Mouse (Mus musculus): ENCODE measurements around the gene Ush2a. TPM values are rescaled to one million over a fixed set of nuclear protein-coding genes. Genes with fewer than 3 reads are reported as not detected.

Ush2a gene
- polyA plus RNA-seq, 1 experiment = not detected

- no peaks in the 10 kb centered on the region for H3K36me3 ChIP-seq (ENCODE audit: control insufficient read depth, insufficient read depth)
- H3K4me2 ChIP-seq (ENCODE audit: low read depth) = no peak overlapping the region
- TF ChIP-seq SRF (IDR thresholded peaks at IDR 0.05; ENCODE audit: control insufficient read depth, insufficient read length, low read depth) (no peak), CEBPB (IDR thresholded peaks at IDR 0.05; ENCODE audit: insufficient read depth, poor library complexity, severe bottlenecking) (no peak), REST (IDR thresholded peaks at IDR 0.05; ENCODE audit: insufficient read depth, insufficient read length) (no peak), MYOD1 (IDR thresholded peaks at IDR 0.05; ENCODE audit: control insufficient read depth in 1 of 3, insufficient read length in 2 of 3, low read depth in 2 of 3) (no peak), POLR2A (IDR thresholded peaks at IDR 0.05; ENCODE audit: insufficient read length, low read depth) (no peak), USF1 (IDR thresholded peaks at IDR 0.05; ENCODE audit: low read depth) (no peak), MYOG (IDR thresholded peaks at IDR 0.05; ENCODE audit: control insufficient read depth in 1 of 3, insufficient read depth in 1 of 3, insufficient read length in 2 of 3, low read depth in 2 of 3) (no peak), TCF12 (IDR thresholded peaks at IDR 0.05; ENCODE audit: insufficient read depth, poor library complexity, severe bottlenecking) (no peak), POLR2AphosphoS2 (IDR thresholded peaks at IDR 0.05; ENCODE audit: insufficient read length, low read depth) (no peak), TCF3 (IDR thresholded peaks at IDR 0.05; ENCODE audit: insufficient read length, low read depth) (no peak), MAX (IDR thresholded peaks at IDR 0.05; ENCODE audit: low read depth) (no peak), E2F4 (IDR thresholded peaks at IDR 0.05; ENCODE audit: insufficient read depth) (no peak)
- no peaks in the 10 kb centered on the region for H3K79me2 ChIP-seq (ENCODE audit: control insufficient read depth, insufficient read depth)
- H3K27me3 ChIP-seq (ENCODE audit: control insufficient read depth, insufficient read depth, insufficient read length) = no peaks in the 10 kb centered on the region
- no peak overlapping the region for H3K4me3 ChIP-seq
- H3ac ChIP-seq (ENCODE audit: control insufficient read depth, insufficient read length) = no peak overlapping the region
Observed at GRCm38 (mm10) chr1:188656121-188656520, 394.3 kb downstream of the Ush2a start.

- H3K36me3 ChIP-seq (ENCODE audit: control insufficient read depth, insufficient read depth) = no peaks in the 10 kb centered on the region
- no peaks in the 10 kb centered on the region for H3K79me2 ChIP-seq (ENCODE audit: control insufficient read depth, insufficient read depth)
- H3K4me3 ChIP-seq = no peak overlapping the region
- H3K27me3 ChIP-seq (ENCODE audit: control insufficient read depth, insufficient read depth, insufficient read length) = no peaks in the 10 kb centered on the region
- no peak overlapping the region for H3K4me2 ChIP-seq (ENCODE audit: low read depth)
- TF ChIP-seq REST (IDR thresholded peaks at IDR 0.05; ENCODE audit: insufficient read depth, insufficient read length) (no peak), MAX (IDR thresholded peaks at IDR 0.05; ENCODE audit: low read depth) (no peak), E2F4 (IDR thresholded peaks at IDR 0.05; ENCODE audit: insufficient read depth) (no peak), MYOD1 (IDR thresholded peaks at IDR 0.05; ENCODE audit: control insufficient read depth in 1 of 3, insufficient read length in 2 of 3, low read depth in 2 of 3) (no peak), TCF12 (IDR thresholded peaks at IDR 0.05; ENCODE audit: insufficient read depth, poor library complexity, severe bottlenecking) (no peak)
- H3ac ChIP-seq (ENCODE audit: control insufficient read depth, insufficient read length) = no peak overlapping the region
Observed at GRCm38 (mm10) chr1:188659159-188659558, 397.3 kb downstream of the Ush2a start.

- Histone ChIP-seq H3ac (ENCODE audit: control insufficient read depth, insufficient read length) (no peak overlapping the region), H3K27me3 (ENCODE audit: control insufficient read depth, insufficient read depth, insufficient read length) (no peaks in the 10 kb centered on the region), H3K4me2 (ENCODE audit: low read depth) (no peak overlapping the region), H3K36me3 (ENCODE audit: control insufficient read depth, insufficient read depth) (no peaks in the 10 kb centered on the region), H3K79me2 (ENCODE audit: control insufficient read depth, insufficient read depth) (no peaks in the 10 kb centered on the region), H3K4me3 (no peak overlapping the region)
- TF ChIP-seq MAX (IDR thresholded peaks at IDR 0.05; ENCODE audit: low read depth) (no peak), MYOD1 (IDR thresholded peaks at IDR 0.05; ENCODE audit: control insufficient read depth in 1 of 3, insufficient read length in 2 of 3, low read depth in 2 of 3) (no peak), TCF3 (IDR thresholded peaks at IDR 0.05; ENCODE audit: insufficient read length, low read depth) (no peak), USF1 (IDR thresholded peaks at IDR 0.05; ENCODE audit: low read depth) (no peak), SRF (IDR thresholded peaks at IDR 0.05; ENCODE audit: control insufficient read depth, insufficient read length, low read depth) (no peak), TCF12 (IDR thresholded peaks at IDR 0.05; ENCODE audit: insufficient read depth, poor library complexity, severe bottlenecking) (no peak), CEBPB (IDR thresholded peaks at IDR 0.05; ENCODE audit: insufficient read depth, poor library complexity, severe bottlenecking) (no peak), POLR2AphosphoS2 (IDR thresholded peaks at IDR 0.05; ENCODE audit: insufficient read length, low read depth) (no peak), MYOG (IDR thresholded peaks at IDR 0.05; ENCODE audit: control insufficient read depth in 1 of 3, insufficient read depth in 1 of 3, insufficient read length in 2 of 3, low read depth in 2 of 3) (no peak), REST (IDR thresholded peaks at IDR 0.05; ENCODE audit: insufficient read depth, insufficient read length) (no peak), POLR2A (IDR thresholded peaks at IDR 0.05; ENCODE audit: insufficient read length, low read depth) (no peak), E2F4 (IDR thresholded peaks at IDR 0.05; ENCODE audit: insufficient read depth) (no peak)
Observed at GRCm38 (mm10) chr1:188660339-188660738, 398.5 kb downstream of the Ush2a start.

- H3K79me2 ChIP-seq (ENCODE audit: control insufficient read depth, insufficient read depth) = no peaks in the 10 kb centered on the region
- no peaks in the 10 kb centered on the region for H3K27me3 ChIP-seq (ENCODE audit: control insufficient read depth, insufficient read depth, insufficient read length)
- H3K36me3 ChIP-seq (ENCODE audit: control insufficient read depth, insufficient read depth) = no peaks in the 10 kb centered on the region
- TF ChIP-seq MAX (IDR thresholded peaks at IDR 0.05; ENCODE audit: low read depth) (no peak), TCF12 (IDR thresholded peaks at IDR 0.05; ENCODE audit: insufficient read depth, poor library complexity, severe bottlenecking) (no peak), REST (IDR thresholded peaks at IDR 0.05; ENCODE audit: insufficient read depth, insufficient read length) (no peak), POLR2AphosphoS2 (IDR thresholded peaks at IDR 0.05; ENCODE audit: insufficient read length, low read depth) (no peak), TCF3 (IDR thresholded peaks at IDR 0.05; ENCODE audit: insufficient read length, low read depth) (no peak), USF1 (IDR thresholded peaks at IDR 0.05; ENCODE audit: low read depth) (no peak), POLR2A (IDR thresholded peaks at IDR 0.05; ENCODE audit: insufficient read length, low read depth) (no peak)
- no peak overlapping the region for H3K4me2 ChIP-seq (ENCODE audit: low read depth)
- no peak overlapping the region for H3K4me3 ChIP-seq
- no peak overlapping the region for H3ac ChIP-seq (ENCODE audit: control insufficient read depth, insufficient read length)
Observed at GRCm38 (mm10) chr1:188660882-188661281, 399.1 kb downstream of the Ush2a start.

GRCm38 (mm10) chr1:188667460-188667859, 405.6 kb downstream of the Ush2a start:
- Histone ChIP-seq H3K4me2 (ENCODE audit: low read depth) (no peak overlapping the region), H3K4me3 (no peak overlapping the region), H3K27me3 (ENCODE audit: control insufficient read depth, insufficient read depth, insufficient read length) (no peaks in the 10 kb centered on the region), H3K36me3 (ENCODE audit: control insufficient read depth, insufficient read depth) (no peaks in the 10 kb centered on the region), H3K79me2 (ENCODE audit: control insufficient read depth, insufficient read depth) (no peaks in the 10 kb centered on the region), H3ac (ENCODE audit: control insufficient read depth, insufficient read length) (no peak overlapping the region)
- no peak for TF ChIP-seq E2F4 (IDR thresholded peaks at IDR 0.05; ENCODE audit: insufficient read depth)
- no peak for TF ChIP-seq USF1 (IDR thresholded peaks at IDR 0.05; ENCODE audit: low read depth)
- no peak for TF ChIP-seq MYOG (IDR thresholded peaks at IDR 0.05; ENCODE audit: control insufficient read depth in 1 of 3, insufficient read depth in 1 of 3, insufficient read length in 2 of 3, low read depth in 2 of 3)
- TF ChIP-seq CEBPB (IDR thresholded peaks at IDR 0.05; ENCODE audit: insufficient read depth, poor library complexity, severe bottlenecking) = no peak
- TF ChIP-seq SRF (IDR thresholded peaks at IDR 0.05; ENCODE audit: control insufficient read depth, insufficient read length, low read depth) = no peak
- TF ChIP-seq POLR2A (IDR thresholded peaks at IDR 0.05; ENCODE audit: insufficient read length, low read depth) = no peak
- no peak for TF ChIP-seq MAX (IDR thresholded peaks at IDR 0.05; ENCODE audit: low read depth)
- no peak for TF ChIP-seq TCF3 (IDR thresholded peaks at IDR 0.05; ENCODE audit: insufficient read length, low read depth)
- no peak for TF ChIP-seq POLR2AphosphoS2 (IDR thresholded peaks at IDR 0.05; ENCODE audit: insufficient read length, low read depth)
- TF ChIP-seq REST (IDR thresholded peaks at IDR 0.05; ENCODE audit: insufficient read depth, insufficient read length) = no peak
- TF ChIP-seq TCF12 (IDR thresholded peaks at IDR 0.05; ENCODE audit: insufficient read depth, poor library complexity, severe bottlenecking) = no peak
- TF ChIP-seq MYOD1 (IDR thresholded peaks at IDR 0.05; ENCODE audit: control insufficient read depth in 1 of 3, insufficient read length in 2 of 3, low read depth in 2 of 3) = no peak

All from myocyte (in vitro differentiated cells).